Mouse (Mus musculus): ENCODE data around the gene Slc16a12.
"Not testable (repeated sequence)": the region's sequence is repeated elsewhere in the genome, so short reads cannot be mapped to it uniquely, and the experiment has no call there.

Gene Slc16a12

DNA sequence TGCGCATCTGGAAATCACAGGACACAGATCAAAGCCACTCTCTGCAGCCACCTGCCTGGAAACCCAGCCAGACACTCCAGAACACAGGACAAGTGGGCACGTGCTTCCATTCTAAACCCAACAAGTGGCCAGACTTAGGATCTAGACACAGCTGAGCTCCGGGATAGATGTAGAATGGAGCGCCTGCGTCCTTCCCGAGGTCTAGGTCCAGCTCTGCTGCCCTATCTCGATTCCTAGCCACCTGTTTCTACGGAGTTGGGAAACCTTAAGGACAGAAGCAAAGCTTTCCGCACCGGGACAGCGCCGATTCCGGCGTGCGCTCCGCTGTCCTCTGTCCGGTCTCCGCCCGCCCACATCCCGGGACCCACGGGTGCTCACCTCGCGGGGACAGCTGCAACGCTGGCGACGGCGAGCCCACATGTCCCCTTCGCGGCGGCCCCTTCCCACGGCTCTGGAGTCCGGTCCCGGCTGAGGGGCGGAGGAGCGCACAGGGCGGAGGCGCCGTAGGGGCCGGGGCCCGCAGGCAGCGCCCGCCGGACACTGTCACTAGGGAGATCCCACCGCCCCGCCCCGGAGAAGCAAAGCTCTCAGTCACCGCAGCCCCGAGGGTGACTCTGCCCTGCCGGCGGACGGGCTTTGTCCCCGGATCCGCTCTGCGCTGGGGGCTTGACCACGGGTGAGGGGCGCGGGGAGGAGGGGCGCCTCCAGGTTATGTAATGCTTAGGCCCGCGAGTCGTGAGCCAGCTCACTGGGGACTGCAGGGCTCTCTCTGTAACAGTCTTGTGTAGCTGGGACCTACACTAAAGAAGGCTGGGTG is at the start of gene Slc16a12:
Gene Slc16a12 (minus strand): TSS at position 602 of the 817 bp plus-strand sequence.
- DNase-seq: peak in 1 of 2 experiments; percentile 2

DNA sequence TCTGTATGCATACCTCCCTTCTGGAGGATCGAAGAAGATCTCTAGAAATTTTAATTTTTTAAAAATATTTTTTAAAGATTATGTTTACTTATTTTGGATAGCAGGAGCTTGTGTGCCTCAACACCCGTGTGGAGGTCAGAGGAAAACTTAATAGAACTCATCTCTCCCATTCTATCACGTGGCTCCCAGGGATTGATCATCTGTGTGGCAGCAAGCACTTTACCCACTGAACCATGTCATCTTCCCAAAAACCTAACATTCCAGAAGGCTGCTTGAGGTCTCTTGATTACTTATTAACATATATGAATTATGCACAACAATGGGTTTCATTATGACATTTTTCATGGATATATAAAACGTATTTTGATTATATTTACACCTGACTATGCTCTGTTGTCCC is 49.3 kb upstream of the Slc16a12 start:
- no peak for DNase-seq

DNA sequence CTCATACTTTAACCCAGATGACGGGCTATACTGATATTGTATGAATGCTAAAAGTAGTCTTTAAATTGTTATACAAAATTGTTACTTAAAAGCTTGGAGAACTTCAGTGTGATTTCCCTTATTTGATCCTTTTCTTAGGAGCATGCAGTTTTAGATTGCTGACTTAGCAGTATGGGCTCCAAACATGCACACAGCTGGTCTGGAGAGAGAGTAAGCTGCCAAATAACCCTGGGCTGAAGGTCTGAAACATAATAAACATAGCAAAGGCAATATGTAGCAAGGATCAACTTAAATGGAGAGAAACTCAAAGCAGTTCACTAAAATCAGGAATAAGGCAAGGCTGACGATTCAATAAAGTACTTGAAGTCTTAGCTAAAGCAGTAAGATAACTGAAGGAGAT is 35.4 kb upstream of the Slc16a12 start:
- DNase-seq: no peak

DNA sequence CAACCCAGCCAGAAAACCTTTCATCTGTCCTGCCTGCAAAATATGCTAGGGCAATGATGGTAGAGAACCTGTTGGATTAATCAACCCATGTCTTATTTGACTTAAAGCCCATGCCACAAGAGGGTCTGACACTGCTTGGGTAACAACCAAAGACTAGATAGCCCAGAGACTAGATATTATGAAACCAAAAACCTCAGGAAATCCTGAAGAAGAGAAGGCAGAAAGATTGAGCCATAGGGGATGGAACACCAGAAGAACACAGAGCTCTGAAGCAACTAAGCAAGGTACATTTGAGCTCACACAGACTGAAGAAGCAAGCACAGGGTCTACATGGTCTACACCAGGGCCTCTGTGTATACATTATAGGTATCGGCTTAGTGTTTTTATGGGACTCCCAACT is 31.9 kb upstream of the Slc16a12 start:
- no peak for DNase-seq

DNA sequence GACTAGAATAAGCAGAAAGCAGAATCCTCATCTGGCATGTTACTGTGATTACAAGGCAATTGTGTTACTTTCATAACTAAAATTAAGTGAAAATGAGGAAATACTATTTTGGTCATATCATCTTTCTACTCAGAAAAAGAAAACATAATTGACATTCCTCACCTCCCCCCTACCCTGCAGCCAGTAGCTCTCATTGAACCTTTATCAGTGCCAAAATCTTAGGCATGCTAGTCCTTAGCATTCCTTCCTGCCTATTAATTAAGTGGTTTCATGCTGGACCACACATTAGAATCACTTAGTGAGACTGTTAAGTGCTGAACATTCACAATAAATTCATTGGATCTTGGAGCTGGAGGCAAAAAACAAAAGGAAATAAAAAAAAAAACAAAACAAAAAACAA is 31.0 kb upstream of the Slc16a12 start:
- DNase-seq: no peak

DNA sequence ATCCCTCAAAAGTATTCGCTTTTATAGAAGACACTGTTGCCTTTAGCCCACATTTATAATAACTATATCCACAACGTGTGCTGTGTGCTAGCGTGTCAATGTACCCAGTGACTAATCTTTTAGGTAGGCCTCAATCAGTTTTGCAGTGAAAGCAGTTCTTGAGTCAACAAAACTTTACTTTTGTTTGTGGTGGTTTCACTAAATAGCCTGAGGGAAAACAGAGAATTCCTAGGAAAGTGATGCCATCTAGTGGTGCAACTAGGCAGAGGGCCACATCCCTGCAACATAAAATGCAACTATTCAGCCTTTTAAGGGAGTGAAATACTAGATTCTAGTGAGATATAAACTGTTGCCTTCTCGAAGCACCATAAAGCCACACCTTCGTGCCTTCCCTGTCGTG is 25.7 kb upstream of the Slc16a12 start:
- peak; percentile 10 to 30 for DNase-seq

DNA sequence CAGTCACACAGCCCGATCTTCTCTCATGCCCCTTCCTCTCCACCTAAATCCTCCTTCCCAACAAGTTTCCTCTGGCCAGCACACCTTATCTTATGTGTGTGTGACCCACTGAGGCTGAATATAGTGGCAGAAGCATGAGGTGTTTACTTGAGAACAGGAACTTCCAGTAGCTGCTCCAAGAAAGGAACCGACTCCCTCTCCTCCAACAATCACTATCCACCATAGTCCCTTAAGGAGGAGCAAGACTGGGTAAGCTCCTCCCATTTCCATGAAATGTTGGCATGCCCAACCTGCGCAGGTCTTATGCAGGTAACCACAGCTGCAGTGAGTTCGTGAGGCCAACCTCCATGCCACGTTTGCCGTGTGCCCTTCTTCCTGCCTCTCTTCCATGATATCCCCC is 23.7 kb upstream of the Slc16a12 start:
- DNase-seq: no peak

DNA sequence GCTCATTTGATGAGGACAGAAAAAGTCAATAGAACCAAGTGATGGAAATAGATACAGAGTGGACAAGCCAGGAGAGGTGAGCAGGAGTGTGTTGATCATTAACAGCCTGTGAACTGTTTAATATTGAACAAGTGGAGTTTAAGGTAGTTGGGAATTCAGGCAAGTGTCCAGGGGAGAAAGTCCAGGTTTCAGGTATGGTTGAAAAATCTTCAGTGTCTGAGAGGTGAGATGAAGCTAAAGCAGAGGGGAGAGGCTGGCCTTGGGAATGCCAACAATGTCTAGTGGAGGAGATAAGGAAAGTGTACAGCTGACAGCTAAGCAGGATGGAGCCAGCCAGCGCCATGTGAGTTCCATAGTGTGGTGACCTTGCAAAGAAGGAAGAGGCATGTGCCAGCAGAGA is 11.7 kb upstream of the Slc16a12 start:
- DNase-seq: no peak

DNA sequence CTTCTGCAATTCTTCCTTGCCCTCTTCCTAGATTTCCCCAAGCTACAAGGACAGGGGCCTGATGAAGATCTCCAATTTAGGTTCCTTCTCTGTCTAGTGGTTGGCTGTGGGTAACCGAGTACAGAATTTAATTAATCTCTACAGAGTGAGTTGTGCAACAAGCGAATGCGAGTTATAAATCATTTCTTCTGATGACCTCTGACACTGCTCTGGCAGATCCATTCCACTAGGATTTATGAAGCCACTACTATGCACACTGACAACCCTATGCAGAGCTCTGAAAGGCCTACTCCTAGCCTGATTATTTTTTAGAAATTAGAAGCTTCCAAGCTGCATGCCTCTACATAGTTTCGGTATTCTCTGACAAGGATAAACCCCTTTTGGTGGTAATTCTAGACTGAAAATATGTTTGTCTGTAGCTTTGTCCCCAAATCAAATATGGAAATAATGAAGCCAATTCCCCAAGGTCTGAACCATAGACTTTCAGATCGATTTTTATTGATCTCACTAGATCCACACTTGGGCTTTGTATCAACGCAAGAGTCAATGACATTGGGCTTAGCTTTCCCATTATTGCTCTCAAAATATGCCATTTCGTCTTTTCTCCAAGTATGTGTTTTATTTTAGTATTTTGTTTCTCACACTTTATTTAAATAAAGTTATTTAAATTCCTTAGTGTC is 9.6 kb upstream of the Slc16a12 start:
- no peak for DNase-seq

DNA sequence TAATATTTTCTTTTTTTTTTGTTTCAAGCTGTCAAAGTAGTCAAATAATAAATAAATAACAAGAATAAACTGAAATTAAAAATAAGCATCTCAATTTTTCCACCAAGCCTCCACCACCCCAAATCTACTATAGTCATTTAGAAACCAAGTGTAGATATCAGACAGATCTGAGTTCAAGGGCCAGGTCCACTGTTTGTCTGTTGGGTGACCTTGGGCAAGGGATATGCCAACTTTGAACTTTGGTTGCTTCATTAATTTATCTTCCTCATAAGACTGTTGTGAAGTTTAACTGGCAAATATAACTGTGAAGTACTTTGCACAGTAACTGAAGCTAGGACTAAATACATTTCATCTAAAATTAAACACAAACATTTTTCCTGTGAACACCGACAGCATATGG is 8.6 kb upstream of the Slc16a12 start:
- DNase-seq: no peak

DNA sequence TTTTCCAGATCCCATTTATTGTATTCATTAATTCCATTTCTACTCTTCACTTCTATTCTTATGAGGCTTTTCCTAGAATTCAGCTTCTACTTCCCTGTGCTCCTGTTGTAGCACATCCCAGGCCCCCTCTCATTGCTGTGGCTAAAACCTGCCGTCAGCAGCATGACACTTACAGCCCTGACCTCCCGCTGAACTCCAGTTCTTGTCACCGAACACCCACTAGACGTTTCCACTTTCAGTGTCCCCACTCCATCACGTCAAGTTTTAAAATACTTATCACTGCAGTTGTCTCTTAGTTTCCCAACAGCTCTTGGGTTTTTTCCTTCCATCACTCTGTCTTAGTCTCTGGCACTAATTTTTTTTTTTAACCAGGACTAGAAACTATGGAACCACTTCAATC is 6.2 kb upstream of the Slc16a12 start:
- no peak for DNase-seq

DNA sequence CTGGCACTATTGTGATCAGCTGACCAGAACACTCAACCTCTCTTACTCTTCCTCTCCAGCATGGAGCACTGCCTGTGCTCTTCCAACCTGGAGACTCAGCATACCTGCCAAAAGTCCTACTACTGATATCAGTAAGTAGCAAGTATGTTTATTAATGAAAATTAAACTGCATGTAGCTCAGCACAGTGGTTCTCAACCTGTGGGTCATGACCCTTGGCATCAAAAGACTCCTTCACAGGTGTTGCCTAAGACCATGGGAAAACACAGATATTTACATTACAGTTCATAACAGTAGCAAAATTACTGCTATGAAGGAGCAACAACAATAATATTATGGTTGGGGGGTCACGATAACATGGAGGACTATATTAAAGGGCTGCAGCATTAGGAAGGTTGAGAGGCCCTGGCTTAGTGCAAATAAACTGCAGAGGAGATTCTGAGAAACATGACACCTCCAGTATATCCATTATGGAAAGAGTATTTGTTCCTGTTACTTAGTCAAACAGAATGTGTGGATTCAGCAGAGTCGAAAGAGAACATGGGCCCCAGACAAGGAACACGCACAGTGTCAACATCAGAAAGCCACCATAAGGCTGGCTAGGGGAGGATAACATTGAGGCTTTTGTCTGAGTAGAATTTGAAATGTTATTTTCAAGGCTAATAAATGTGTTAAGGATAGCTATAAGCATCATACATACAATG is 5.5 kb upstream of the Slc16a12 start:
- DNase-seq: no peak

DNA sequence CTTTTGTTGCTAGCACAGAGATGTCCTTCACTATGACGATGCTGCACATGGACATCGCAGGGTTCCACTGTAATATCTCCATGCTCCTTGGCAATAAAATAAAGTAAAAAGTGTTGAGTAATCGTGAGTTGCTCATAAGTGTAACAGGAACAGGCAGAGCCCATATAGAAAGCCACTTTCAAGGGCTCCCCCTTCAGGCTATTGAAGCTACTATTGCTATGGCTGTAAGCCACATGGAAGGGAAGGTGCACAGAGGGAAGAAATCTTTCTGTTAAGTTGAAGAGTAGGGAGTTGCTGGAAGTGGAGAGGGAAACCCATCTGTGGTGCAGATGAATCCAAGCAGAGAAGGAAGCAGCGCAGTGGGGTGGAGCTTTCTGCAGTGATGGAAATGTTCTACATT is 4.1 kb upstream of the Slc16a12 start:
- no peak for DNase-seq

DNA sequence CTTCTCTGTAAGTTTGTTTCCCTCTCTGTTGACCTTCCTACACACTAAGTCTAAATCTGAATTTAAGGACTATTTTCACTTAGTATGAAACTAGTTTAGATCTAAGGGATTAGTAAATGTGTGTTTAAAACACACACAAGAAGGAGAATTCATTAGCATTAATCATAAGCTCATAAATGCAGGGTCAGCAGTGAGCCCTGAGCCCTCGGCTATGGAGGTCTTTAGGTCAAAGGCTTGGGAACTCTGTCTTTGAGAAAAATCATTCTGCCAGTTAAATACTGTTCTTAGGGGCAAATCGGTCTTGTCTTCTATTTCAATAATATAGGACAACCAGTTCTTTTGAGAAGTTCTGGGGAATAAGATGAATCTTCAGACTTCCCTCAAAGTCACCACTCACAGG is 1.9 kb upstream of the Slc16a12 start:
- DNase-seq: no peak

DNA sequence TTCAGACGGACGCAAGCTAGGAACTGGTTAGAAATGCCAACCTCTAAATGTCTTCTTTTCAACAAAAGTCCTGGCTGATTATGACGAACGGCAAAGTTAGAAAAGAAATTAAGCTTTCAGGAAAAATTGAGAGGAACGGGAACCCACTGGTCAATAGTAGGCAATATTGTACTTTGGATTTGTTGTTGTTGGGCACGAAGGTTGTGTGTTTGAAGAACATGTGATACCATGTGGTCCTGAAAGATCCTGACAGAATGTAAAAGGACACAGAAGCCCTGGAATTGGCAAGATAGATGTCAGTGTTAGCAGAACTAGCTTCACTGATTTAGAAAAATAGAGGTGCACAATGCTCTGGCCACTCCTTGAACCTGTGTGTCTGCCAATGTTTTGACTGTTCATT is 880 bp upstream of the Slc16a12 start:
- not testable (repeated sequence) for DNase-seq

DNA sequence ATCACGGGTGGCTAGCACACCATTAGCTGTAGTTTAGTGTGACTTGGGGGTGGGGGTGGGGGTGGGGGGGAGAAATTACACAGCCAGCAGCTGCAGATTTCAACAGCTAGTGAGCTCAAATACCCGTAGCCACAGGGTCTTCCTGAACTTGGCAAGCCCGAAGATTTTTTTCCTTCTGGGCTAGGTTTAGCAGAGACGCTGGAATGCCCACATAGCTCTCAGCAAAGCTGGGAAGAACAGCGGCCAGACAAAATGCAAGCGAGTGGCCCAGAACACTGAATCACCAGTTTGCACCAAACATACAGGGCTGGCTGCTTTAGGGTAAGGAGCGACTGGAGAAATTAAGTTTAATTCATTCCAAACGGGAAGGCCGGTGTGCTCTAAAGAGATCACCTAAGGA is 888 bp downstream of the Slc16a12 start:
- DNase-seq: no peak

DNA sequence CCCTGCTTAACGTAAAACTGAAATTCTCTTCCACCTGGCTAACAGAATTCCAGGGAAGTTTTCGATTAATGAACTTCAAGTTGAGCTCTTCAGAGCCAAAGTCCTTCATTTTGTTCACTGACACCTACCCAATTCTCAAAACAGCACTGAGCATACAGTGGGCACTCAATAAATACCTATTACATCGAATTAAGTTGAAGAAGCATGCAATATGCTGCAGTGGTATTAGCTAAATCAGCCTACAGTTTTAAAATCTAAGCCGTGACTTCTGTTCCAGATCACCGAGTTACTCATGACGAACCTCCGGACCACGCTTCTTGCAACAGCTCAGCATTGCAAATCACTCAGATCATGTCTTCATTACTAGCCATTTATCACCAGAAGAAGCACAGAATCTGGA is 2.1 kb downstream of the Slc16a12 start:
- DNase-seq: no peak

DNA sequence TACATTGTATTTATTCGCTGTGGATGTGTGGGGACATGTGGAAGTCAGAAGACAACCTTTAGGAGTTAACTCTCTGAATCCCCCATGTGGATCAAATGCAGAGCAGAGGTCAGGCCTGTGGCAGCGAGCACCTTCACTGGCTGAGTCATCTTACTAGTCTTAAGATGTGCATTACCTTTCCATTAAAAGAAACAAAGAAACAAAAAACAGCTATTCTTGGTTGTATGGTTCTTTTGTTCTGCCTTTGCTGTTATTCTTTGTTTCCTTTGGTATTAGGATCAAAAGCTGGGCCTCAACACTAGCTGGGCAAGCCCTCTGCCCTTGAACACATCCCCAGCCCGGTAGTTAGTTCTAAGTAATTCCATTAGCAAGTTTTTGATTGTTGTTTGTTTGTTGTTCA is 9.2 kb downstream of the Slc16a12 start:
- no peak for DNase-seq

DNA sequence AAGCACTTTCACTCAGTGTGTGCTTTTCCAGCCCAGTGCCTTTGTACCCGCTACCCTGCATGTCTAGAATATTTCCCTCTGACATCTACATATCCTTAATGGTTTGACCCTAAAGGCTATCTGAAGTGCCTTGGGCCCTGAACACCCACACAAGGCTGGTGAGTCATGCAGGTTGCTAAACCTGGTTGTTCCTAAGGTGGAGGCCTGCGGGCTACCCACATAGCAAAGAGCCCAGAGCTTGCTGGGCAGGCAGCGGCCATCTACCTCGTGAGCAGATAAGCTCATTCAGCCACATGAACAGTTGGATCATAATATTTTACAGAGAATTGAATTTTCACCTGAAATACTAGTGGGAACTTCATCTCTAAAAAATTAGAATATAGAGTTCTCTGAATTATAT is 11.2 kb downstream of the Slc16a12 start:
- no peak for DNase-seq

DNA sequence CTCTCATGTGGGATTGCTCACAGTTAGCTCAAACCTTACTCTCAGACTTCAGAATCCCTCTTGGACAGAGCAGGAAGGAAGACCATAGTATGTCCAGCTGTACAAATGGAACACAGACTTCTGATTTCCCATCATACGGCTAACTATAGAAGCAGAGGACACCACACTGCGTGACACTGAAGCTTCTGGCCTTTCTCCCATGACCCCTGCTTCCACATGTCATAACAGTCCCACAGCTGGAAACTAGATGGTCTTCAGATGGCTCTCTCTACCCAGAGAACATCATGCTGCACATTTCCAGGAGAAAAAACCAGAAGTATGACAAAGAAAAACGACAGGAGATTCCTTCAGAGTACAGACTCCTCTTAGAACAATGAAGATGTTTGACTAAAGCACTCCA is 14.1 kb downstream of the Slc16a12 start:
- no peak for DNase-seq

DNA sequence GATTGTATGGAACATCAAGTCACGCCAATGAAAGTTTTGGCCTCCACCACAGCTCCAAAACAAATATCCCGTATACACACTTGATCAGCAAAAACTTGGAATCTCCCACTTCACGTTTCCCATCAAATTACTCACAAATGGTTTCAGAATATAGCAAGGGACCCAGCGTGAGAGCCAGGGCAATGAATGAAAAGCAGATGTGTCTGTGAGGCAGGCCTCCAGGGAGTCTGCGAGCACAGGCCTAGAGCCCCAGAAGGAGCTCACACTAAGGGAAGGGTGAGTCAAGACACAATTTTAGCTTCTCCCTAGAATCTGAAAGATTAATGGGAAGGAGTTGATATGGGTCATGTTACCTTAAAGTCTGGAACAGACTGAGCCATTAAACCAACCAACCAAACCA is 15.7 kb downstream of the Slc16a12 start:
- DNase-seq: no peak

DNA sequence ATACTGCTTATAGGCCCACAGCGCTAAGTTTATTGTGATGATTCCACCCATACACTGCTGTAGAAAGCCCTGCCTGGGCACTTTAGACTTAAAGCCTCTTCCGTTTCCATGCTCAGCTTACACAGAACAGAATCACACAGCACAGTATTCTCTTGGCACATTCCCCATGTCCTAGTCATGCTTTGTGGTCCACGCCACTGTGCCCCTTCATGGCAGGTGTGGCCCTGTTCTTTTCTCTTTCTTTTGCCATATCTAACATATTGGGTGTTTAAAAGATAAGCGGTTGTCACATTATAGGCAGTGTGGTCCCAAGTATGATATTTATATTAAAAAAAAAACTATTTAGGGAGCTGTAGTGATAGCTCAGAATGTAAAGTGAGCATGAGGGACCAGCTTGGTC is 16.5 kb downstream of the Slc16a12 start:
- no peak for DNase-seq

DNA sequence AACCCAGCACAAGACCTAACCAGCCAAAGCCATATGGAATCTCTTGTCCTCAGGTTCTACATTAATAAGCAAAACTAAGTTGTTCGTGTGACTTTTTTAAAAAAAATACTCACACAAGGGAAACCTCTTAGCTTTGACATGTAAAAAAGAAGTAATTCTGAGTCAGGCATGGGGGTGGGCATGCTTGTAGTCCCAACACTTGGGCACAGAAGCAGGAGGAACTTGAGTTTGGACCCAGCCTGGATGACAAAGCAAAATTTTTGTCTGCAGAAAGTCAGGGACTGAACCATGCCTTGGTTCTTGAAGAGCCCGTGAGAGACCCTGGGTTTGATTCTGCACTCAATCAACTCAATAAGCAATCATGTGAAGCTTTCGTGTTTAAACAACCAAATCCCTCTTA is 17.6 kb downstream of the Slc16a12 start:
- no peak for DNase-seq
